Mouse (Mus musculus) myocyte (in vitro differentiated cells): Measurements from ENCODE around the gene Frs3. TPM values are rescaled to one million over a fixed set of nuclear protein-coding genes. Genes with fewer than 3 reads are reported as not detected.
A peak's percentile ranks its signal among the peaks of the same experiment; 100 is the strongest.

ENCODE experiments used
- H3K27me3 ChIP-seq: one replicate; pipeline ENCODE4 v1.6.1; 2011; ENCODE audit not compliant: control insufficient read depth, insufficient read depth, insufficient read length
- H3K36me3 ChIP-seq: one replicate; pipeline ENCODE4 v1.6.1; 2011; ENCODE audit not compliant: control insufficient read depth, insufficient read depth
- H3K4me2 ChIP-seq: one replicate; pipeline ENCODE4 v1.6.1; 2011; ENCODE audit warnings: low read depth, control low read depth
- H3K4me3 ChIP-seq: one replicate; pipeline ENCODE4 v1.5.1; 2011; ENCODE audit warnings: mild to moderate bottlenecking, control low read depth, moderate library complexity
- H3K79me2 ChIP-seq: one replicate; pipeline ENCODE4 v1.6.1; 2011; ENCODE audit not compliant: control insufficient read depth, insufficient read depth
- H3ac ChIP-seq: one replicate; pipeline ENCODE4 v1.6.1; 2011; ENCODE audit not compliant: control insufficient read depth, insufficient read length
- CEBPB ChIP-seq: IDR thresholded peaks from 2 replicates; pipeline ENCODE4 v1.6.1; 2011; ENCODE audit warnings: mild to moderate bottlenecking, moderate library complexity; ENCODE audit not compliant: poor library complexity, insufficient read depth, severe bottlenecking
- E2F4 ChIP-seq: IDR thresholded peaks from one replicate; pipeline ENCODE4 v1.6.1; 2011; ENCODE audit warnings: mild to moderate bottlenecking, control low read depth, moderate library complexity; ENCODE audit not compliant: insufficient read depth
- MAX ChIP-seq: IDR thresholded peaks from one replicate; pipeline ENCODE4 v1.6.1; 2011; ENCODE audit warnings: low read depth, mild to moderate bottlenecking, control low read depth
- MYOD1 ChIP-seq, 3 experiments: IDR thresholded peaks; one replicate each; pipeline ENCODE4 v1.6.1; 2011; ENCODE audit warnings: control low read depth in 2 of 3, low read depth in 2 of 3, mild to moderate bottlenecking in 2 of 3, moderate library complexity in 1 of 3; ENCODE audit not compliant: insufficient read length in 2 of 3, control insufficient read depth in 1 of 3
- MYOG ChIP-seq, 3 experiments: IDR thresholded peaks; one replicate each; pipeline ENCODE4 v1.6.1; 2011; ENCODE audit warnings: control low read depth in 2 of 3, low read depth in 2 of 3, mild to moderate bottlenecking in 2 of 3; ENCODE audit not compliant: insufficient read length in 2 of 3, control insufficient read depth in 1 of 3, insufficient read depth in 1 of 3
- POLR2A ChIP-seq: IDR thresholded peaks from one replicate; pipeline ENCODE4 v1.6.1; 2011; ENCODE audit warnings: low read depth, mild to moderate bottlenecking, control low read depth, moderate library complexity; ENCODE audit not compliant: insufficient read length
- POLR2AphosphoS2 ChIP-seq: IDR thresholded peaks from one replicate; pipeline ENCODE4 v1.6.1; 2011; ENCODE audit warnings: low read depth, control low read depth; ENCODE audit not compliant: insufficient read length
- REST ChIP-seq: IDR thresholded peaks from one replicate; pipeline ENCODE4 v1.6.1; 2011; ENCODE audit warnings: mild to moderate bottlenecking, control low read depth, moderate library complexity; ENCODE audit not compliant: insufficient read depth, insufficient read length
- SRF ChIP-seq: IDR thresholded peaks from one replicate; pipeline ENCODE4 v1.6.1; 2011; ENCODE audit warnings: low read depth; ENCODE audit not compliant: control insufficient read depth, insufficient read length
- TCF12 ChIP-seq: IDR thresholded peaks from one replicate; pipeline ENCODE4 v1.6.1; 2011; ENCODE audit warnings: mild to moderate bottlenecking, control low read depth; ENCODE audit not compliant: poor library complexity, insufficient read depth, severe bottlenecking
- TCF3 ChIP-seq: IDR thresholded peaks from one replicate; pipeline ENCODE4 v1.6.1; 2011; ENCODE audit warnings: low read depth, control low read depth; ENCODE audit not compliant: insufficient read length
- USF1 ChIP-seq: IDR thresholded peaks from one replicate; pipeline ENCODE4 v1.6.1; 2011; ENCODE audit warnings: low read depth, mild to moderate bottlenecking, control low read depth, moderate library complexity
- polyA plus RNA-seq: library from polyadenylated mRNA; unstranded; fragments of >200 nt; fragmentation: generic; extraction: Trizol; gene quantifications from one replicate; pipeline ENCODE4 v1.2.1, GENCODE M21; 2012; ENCODE audit warnings: missing spikeins

The Frs3 gene
- polyA plus RNA-seq, 1 experiment, result 3.4 TPM

GRCm38 (mm10) chr17:47704692-47705091 lies 15.9 kb downstream of the Frs3 start:
- TF ChIP-seq MYOG (IDR thresholded peaks at IDR 0.05; ENCODE audit: control insufficient read depth in 1 of 3, insufficient read depth in 1 of 3, insufficient read length in 2 of 3, low read depth in 2 of 3), result no peak
- TF ChIP-seq E2F4, result no peak
- no peak for TF ChIP-seq TCF3
- no peak for TF ChIP-seq USF1
- no peak for TF ChIP-seq REST
- no peak for TF ChIP-seq POLR2A
- no peak for TF ChIP-seq CEBPB
- TF ChIP-seq MYOD1 (IDR thresholded peaks at IDR 0.05; ENCODE audit: control insufficient read depth in 1 of 3, insufficient read length in 2 of 3, low read depth in 2 of 3), result no peak
- TF ChIP-seq TCF12, result no peak
- no peak for TF ChIP-seq MAX
- TF ChIP-seq POLR2AphosphoS2, result no peak
- TF ChIP-seq SRF, result no peak
- Histone ChIP-seq H3K36me3 (no peaks in the 10 kb centered on the region), H3K27me3 (peaks cover 17% of the 10 kb centered on the region), H3ac (no peak overlapping the region), H3K4me3 (no peak overlapping the region), H3K79me2 (no peaks in the 10 kb centered on the region), H3K4me2 (no peak overlapping the region)

- TF ChIP-seq MYOG (IDR thresholded peaks at IDR 0.05; ENCODE audit: control insufficient read depth in 1 of 3, insufficient read depth in 1 of 3, insufficient read length in 2 of 3, low read depth in 2 of 3), result peak in 1 of 3 experiments; percentile 40
- TF ChIP-seq CEBPB, result no peak
- TF ChIP-seq SRF, result no peak
- peak in 2 of 3 experiments; percentile 28 to 31 for TF ChIP-seq MYOD1 (IDR thresholded peaks at IDR 0.05; ENCODE audit: control insufficient read depth in 1 of 3, insufficient read length in 2 of 3, low read depth in 2 of 3)
- no peak for TF ChIP-seq E2F4
- no peak for TF ChIP-seq TCF12
- no peak for TF ChIP-seq REST
- no peak for TF ChIP-seq POLR2A
- TF ChIP-seq USF1, result no peak
- no peak for TF ChIP-seq MAX
- TF ChIP-seq TCF3, result no peak
- no peaks in the 10 kb centered on the region for H3K36me3 ChIP-seq
- no peak overlapping the region for H3K4me2 ChIP-seq
- no peaks in the 10 kb centered on the region for H3K79me2 ChIP-seq
- H3ac ChIP-seq, result no peak overlapping the region
- H3K27me3 ChIP-seq, result peaks cover 18% of the 10 kb centered on the region
- H3K4me3 ChIP-seq, result no peak overlapping the region
Measured at GRCm38 (mm10) chr17:47706196-47706595, 17.4 kb downstream of the Frs3 start.

- Histone ChIP-seq H3K36me3 (no peaks in the 10 kb centered on the region), H3K4me2 (no peak overlapping the region), H3K79me2 (no peaks in the 10 kb centered on the region), H3ac (no peak overlapping the region), H3K27me3 (peaks cover 30% of the 10 kb centered on the region), H3K4me3 (no peak overlapping the region)
- TF ChIP-seq SRF, result no peak
- TF ChIP-seq E2F4, result no peak
- TF ChIP-seq MYOG (IDR thresholded peaks at IDR 0.05; ENCODE audit: control insufficient read depth in 1 of 3, insufficient read depth in 1 of 3, insufficient read length in 2 of 3, low read depth in 2 of 3), result no peak
- TF ChIP-seq MAX, result no peak
- no peak for TF ChIP-seq TCF3
- no peak for TF ChIP-seq TCF12
- no peak for TF ChIP-seq CEBPB
- TF ChIP-seq POLR2AphosphoS2, result no peak
- no peak for TF ChIP-seq MYOD1 (IDR thresholded peaks at IDR 0.05; ENCODE audit: control insufficient read depth in 1 of 3, insufficient read length in 2 of 3, low read depth in 2 of 3)
Measured at GRCm38 (mm10) chr17:47707961-47708360, 19.1 kb downstream of the Frs3 start.

GRCm38 (mm10) chr17:47708972-47709371 lies 20.1 kb downstream of the Frs3 start:
- Histone ChIP-seq H3K27me3 (peaks cover 33% of the 10 kb centered on the region), H3ac (no peak overlapping the region), H3K36me3 (no peaks in the 10 kb centered on the region), H3K4me3 (no peak overlapping the region), H3K4me2 (no peak overlapping the region), H3K79me2 (no peaks in the 10 kb centered on the region)
- TF ChIP-seq REST (no peak), CEBPB (no peak), MYOD1 (IDR thresholded peaks at IDR 0.05; ENCODE audit: control insufficient read depth in 1 of 3, insufficient read length in 2 of 3, low read depth in 2 of 3) (no peak), TCF12 (no peak), POLR2AphosphoS2 (no peak), MAX (no peak), SRF (no peak), MYOG (IDR thresholded peaks at IDR 0.05; ENCODE audit: control insufficient read depth in 1 of 3, insufficient read depth in 1 of 3, insufficient read length in 2 of 3, low read depth in 2 of 3) (no peak), USF1 (no peak), E2F4 (no peak), POLR2A (no peak), TCF3 (no peak)

- no peak for TF ChIP-seq MAX
- no peak for TF ChIP-seq USF1
- no peak for TF ChIP-seq REST
- no peak for TF ChIP-seq CEBPB
- no peak for TF ChIP-seq SRF
- no peak for TF ChIP-seq TCF12
- no peak for TF ChIP-seq MYOD1 (IDR thresholded peaks at IDR 0.05; ENCODE audit: control insufficient read depth in 1 of 3, insufficient read length in 2 of 3, low read depth in 2 of 3)
- TF ChIP-seq MYOG (IDR thresholded peaks at IDR 0.05; ENCODE audit: control insufficient read depth in 1 of 3, insufficient read depth in 1 of 3, insufficient read length in 2 of 3, low read depth in 2 of 3), result no peak
- no peak for TF ChIP-seq TCF3
- TF ChIP-seq POLR2AphosphoS2, result no peak
- no peak for TF ChIP-seq E2F4
- TF ChIP-seq POLR2A, result no peak
- H3K36me3 ChIP-seq, result no peaks in the 10 kb centered on the region
- no peaks in the 10 kb centered on the region for H3K79me2 ChIP-seq
- no peak overlapping the region for H3ac ChIP-seq
- H3K4me3 ChIP-seq, result no peak overlapping the region
- peaks cover 38% of the 10 kb centered on the region for H3K27me3 ChIP-seq
- H3K4me2 ChIP-seq, result no peak overlapping the region
Measured at GRCm38 (mm10) chr17:47710036-47710435, 21.2 kb downstream of the Frs3 start.
